Mouse (Mus musculus) c-Kit-positive CD71-positive TER-119-negative erythroid progenitor cells, embryonic 14.5 days (primary cell): ENCODE data around the gene Epn2.

Experiments
- DNase-seq: peaks from one replicate; pipeline ENCODE4 v3.0.0-alpha.2; 2013; ENCODE audit warnings: low read depth

Epn2 gene

DNA sequence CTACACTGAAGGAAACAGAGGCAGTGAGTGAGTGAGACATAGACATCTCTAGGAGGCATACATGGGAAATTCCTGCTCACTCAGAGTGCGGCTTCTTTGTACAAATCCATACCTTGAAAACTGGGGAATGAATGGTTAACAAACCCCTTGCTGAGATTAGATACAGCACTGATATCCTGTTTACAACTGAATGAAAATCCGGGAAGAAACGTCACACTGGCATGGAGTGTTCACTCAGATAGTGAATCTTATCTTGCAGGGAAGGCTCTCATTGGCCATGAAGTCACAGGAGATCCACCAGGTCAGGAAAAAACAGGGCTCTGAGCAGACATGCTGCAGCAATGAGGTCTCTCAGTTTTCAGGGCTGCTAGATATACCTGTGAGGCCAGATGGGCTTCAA, 42.5 kb downstream of the Epn2 start:
- DNase-seq: no peak

DNA sequence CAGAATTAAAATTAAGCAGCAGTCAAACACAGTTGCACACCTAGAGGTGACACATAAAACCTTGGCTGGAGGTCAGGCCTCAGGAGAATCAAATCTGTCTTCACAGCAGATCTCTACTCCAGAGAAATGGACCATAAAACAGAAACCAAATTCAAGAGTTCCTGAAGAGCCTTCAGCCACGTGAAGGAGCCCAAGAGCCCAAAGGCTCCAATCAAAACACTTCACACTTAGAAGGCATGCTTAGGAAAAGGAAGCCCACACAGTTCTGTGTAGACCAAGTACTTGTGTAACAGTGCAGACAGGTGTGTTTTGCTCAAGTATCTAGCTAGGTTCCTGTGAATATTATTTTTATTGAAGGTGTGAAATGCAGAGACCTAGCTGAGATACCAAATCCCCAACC, 44.0 kb downstream of the Epn2 start:
- DNase-seq: no peak

- DNase-seq: no peak
Observed at GRCm38 (mm10) chr11:61533571-61533970, 45.9 kb downstream of the Epn2 start.

GRCm38 (mm10) chr11:61532820-61533219, 46.7 kb downstream of the Epn2 start:
- DNase-seq: no peak

DNA sequence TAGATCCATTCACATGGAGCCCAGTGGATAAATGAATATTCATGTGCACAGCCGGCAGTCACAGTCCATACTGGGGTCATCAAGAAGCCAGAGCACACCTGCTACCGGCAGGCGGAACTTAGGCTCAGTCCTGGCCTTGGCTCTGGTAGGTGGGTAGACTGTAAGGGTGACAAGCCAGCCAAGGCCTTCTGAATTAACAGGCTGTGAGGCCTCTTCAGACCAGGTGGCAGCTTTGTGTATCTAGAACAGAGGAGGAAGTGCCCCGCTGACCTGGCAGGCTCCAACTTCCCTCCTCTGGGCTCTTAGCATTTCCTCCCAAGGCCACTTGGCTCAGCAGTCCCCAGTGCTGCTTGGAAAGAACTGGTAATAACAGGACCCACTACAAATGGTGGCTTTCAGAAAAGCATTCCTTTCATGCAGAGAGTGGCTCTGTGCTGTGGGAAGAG, 50.2 kb downstream of the Epn2 start:
- no peak for DNase-seq

GRCm38 (mm10) chr11:61526872-61527271, 52.6 kb downstream of the Epn2 start:
- DNase-seq: no peak

- no peak for DNase-seq
Observed at GRCm38 (mm10) chr11:61519484-61520107, 59.9 kb downstream of the Epn2 start.

- DNase-seq: no peak
Observed at GRCm38 (mm10) chr11:61518871-61519270, 60.6 kb downstream of the Epn2 start.

- no peak for DNase-seq
Observed at GRCm38 (mm10) chr11:61517971-61518370, 61.5 kb downstream of the Epn2 start.

DNA sequence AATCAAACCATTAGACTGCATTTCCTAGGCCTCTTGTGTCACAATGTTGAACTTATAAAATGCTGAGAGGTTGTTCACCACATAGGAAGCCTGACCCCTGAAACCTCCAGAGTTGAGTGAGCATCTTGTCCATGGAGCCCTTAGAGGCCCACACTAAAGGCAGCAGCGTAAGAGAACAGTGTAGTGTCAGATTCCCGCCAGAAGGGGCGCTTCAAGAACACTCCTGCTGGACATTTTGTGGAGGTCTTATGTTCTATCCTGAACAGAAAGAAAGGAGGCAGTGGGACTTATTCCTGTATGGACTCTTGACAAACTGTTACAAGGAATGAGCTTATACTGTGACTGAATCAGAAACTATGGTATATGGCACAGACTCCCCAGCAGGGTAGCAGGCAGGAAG, 64.5 kb downstream of the Epn2 start:
- DNase-seq: peak; percentile 23

DNA sequence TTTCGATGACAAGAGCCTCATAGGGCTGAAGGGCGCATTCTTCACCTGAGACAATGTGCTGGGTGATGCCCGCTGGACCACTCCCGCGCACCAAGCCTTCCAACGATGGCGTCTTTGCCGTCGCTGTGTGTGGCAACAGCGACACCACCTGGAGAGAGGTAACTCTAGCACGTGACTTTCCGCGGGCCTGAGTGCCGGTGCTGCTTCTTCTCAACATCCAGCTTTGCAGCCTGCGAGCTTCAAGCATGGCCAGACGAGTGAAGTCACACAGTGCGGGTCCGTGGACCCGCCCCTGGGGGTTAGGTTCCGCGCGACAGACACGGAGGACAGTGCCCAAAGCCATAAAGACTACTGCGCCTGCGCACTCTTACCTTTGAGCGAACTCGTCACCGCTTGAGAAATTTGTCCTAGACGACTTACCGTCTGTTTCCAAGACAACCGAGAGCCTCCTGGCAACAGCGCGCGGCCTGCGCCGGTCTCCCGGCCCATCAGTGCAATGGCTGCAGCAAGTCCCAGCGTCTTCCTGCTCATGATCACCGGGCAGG, 74.7 kb downstream of the Epn2 start, which contains the start of gene B9d1:
B9d1 (plus strand) TSS at position 432 of the 545 bp plus-strand sequence.
- peak; percentile 96 for DNase-seq

GRCm38 (mm10) chr11:61503933-61504332, 75.6 kb downstream of the Epn2 start:
- DNase-seq: no peak

DNA sequence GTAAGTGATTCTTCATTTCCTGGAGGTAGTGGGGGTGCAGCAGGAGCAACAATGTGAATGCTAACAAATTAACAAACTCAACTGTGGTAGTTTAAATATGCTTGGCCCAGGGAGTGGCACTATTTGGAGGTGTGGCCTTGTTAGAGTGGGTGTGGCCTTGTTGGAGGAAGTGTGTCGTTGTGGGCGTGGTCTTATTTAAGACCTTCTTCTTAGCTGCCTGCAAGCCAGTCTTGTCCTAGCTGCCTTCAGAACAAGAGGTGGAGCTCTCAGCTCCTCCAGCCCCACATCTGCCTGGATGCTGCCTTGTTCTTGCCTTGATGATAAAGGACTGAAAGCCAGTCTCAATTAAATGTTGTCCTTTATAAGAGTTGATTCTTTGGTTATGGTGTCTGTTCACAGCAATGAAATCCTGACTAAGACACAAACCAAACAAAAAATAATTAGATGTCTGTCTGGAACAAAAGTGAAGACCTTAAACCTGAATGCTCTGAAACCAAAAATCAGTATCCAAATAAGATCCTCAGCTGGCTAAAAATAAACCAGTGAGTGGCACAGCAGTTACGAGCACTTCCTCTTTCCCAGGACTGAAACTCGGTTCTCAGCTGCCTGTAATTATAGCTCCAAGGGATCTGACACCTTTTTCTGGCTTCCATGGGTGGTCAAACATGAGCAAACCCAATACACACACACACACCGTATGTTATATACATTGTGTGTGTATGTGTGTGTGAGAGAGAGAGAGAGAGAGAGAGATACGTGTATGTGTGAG, 80.6 kb downstream of the Epn2 start:
- DNase-seq: no peak

GRCm38 (mm10) chr11:61497490-61497889, 82.0 kb downstream of the Epn2 start:
- no peak for DNase-seq

DNA sequence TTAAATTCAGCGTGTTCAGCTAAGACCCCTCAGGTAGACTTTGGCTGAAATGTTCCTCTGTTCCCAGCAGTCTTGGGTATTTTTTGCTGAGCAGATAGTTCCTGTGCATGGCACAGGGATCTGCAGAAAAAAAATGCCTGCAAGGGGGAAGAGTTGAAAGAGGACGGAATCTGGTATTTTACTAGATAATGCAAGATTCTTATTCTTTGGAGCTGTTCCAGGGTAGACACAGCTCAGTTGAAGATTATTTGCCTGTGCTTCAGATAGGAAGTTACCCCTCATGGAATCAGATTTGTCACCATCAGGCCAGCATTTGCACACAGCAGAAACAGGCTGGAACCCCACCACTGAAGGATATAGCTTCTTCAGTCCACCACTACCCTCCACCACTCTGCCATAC, 84.0 kb downstream of the Epn2 start:
- no peak for DNase-seq

- peak; percentile 91 for DNase-seq
Observed at GRCm38 (mm10) chr11:61494129-61494997, 85.1 kb downstream of the Epn2 start, which contains the start of gene Mapk7. Mapk7 (minus strand) TSS chr11:61494406.

DNA sequence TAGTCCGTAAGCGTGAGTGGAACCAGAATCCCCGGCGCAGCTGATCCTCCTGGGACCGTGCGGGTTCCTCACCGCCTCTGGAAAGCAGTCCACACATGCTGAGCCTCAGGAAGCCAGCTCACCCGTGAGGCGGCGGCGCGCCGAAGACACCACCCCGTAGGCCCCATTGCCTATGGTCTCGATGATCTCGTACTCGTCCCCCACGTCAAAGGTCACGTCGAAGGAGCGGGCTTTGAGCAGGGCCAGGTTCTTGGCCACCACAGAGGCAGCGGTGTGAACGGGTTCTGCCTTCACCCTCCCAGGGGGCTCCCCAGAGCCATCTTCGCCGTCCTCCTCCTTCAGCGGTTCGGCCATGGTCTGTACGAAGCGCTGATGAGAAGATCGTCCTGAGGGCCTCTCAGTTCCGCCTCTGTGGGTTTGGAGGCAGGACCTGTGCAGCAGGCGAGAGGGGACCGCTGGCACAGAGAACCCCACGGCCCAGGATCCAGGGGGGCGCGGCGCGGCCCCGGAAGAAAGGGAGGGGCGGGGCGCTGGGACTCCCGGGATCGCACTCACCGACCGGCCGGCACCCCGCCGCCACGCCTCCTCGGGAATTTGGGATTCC, 85.9 kb downstream of the Epn2 start:
- peak; percentile 21 for DNase-seq

DNA sequence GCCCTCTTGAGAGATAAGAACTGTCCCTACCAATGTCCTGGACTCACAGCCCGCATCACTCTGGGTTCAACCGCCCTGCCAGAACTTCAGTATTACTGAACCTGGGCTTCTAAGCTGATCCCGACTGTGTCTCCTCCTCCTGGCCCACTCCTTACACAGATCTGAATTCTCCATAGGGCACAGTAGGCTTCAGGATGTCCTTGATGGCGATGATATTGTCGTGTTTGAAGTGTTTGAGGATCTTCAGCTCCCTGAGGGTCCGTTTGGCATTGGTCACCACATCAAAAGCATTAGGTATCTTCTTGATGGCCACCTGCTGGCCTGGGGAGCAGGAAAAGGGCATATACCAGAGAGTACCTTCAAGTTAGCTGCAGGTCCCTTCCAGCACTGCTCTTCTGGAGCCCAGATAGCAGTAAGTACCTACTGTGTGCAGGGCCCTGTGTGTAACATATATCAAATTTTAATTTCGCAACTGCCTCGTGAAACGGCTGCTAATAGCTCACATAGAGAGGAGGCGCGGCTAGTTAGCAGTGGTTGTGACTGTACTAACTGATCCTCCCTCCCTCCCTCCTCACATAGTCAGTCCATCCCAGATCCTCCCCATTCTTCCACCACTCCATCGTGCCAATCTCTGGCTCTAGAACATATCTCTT, 86.6 kb downstream of the Epn2 start:
- DNase-seq: no peak

GRCm38 (mm10) chr11:61490944-61491520, 88.5 kb downstream of the Epn2 start:
- no peak for DNase-seq

- no peak for DNase-seq
Observed at GRCm38 (mm10) chr11:61489874-61490273, 89.6 kb downstream of the Epn2 start.

DNA sequence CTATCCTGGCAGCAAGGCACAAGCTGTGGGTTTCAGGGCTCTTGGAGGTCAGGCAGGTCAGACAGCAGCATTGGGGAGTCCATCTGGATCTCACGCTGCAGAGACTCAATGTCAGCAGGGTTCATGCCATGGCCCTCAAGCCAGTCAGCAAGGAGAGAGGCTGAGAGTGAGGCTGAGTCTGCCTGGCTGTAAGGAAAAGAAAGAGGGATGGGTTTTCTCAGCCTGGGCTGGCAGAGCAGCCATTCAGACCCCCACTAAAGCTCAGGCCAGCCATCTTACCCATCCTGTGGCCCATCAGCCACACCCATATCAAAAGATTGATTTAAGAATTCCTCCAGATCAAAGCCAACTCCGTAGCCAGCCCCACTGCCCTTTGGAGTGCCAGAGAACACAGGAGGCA, 90.4 kb downstream of the Epn2 start:
- DNase-seq: no peak
